20 mouse cellular contexts compared by ENCODE assay signal in genomic region chr8:78154873-78155272, GRCm38 (mm10). TPM values are rescaled to one million over a fixed set of nuclear protein-coding genes. Genes with fewer than 3 reads are reported as not detected.
DNase-seq lines count a peak whose midpoint lies in the region; ATAC-seq lines count a peak whose summit lies in the region.
"Had no signal": no experiment of that assay in that cellular context is flagged by ENCODE, and none has a peak within 500 bp of the region (broad histone marks: within the 10 kb centered on the region; RNA-seq: fewer than 3 reads in every experiment).

No protein-coding gene starts in this region.

- peak; percentile 26; the same call in 1 of the 2 replicates for ATAC-seq in forebrain, embryonic 15.5 days (replicated peaks)
- no peak; the same call in 1 of the 2 replicates for ATAC-seq in forebrain, embryonic 14.5 days
- ATAC-seq in midbrain, embryonic 11.5 days (ENCODE audit: low FRiP score) = no peak
- ATAC-seq in midbrain, embryonic 13.5 days = peak; percentile 70
- ATAC-seq in midbrain, embryonic 15.5 days (replicated peaks) = peak; percentile 50; the same call in 1 of the 2 replicates
- ATAC-seq: activated CD4-positive, CD25-positive, alpha-beta regulatory T cell, adult 4 months; forebrain, postnatal 0 days; inflammation-experienced regulatory T-cells, adult 6 months; Patski had no signal

- 9% methylated on average over 8 of the region's 8 CpGs for WGBS in forebrain, embryonic 15.5 days
- 6% methylated on average over 8 of the region's 8 CpGs for WGBS in forebrain, embryonic 14.5 days
- WGBS in midbrain, embryonic 11.5 days = 35% methylated on average over 8 of the region's 8 CpGs
- 39% methylated on average over 8 of the region's 8 CpGs for WGBS in midbrain, embryonic 10.5 days
- WGBS in midbrain, embryonic 13.5 days = 15% methylated on average over 8 of the region's 8 CpGs
- 17% methylated on average over 8 of the region's 8 CpGs for WGBS in midbrain, embryonic 15.5 days

- DNase-seq in forebrain, embryonic 14.5 days (ENCODE audit: low spot score) = no peak
- DNase-seq in midbrain, embryonic 11.5 days (ENCODE audit: low spot score, missing footprints) = peak; percentile 67
- no peak for DNase-seq in midbrain, embryonic 10.5 days (ENCODE audit: low spot score)
- DNase-seq in spleen, postnatal 14 days (ENCODE audit: low spot score in 2 of 2) = no peak
- DNase-seq: adrenal gland, postnatal 14 days; cerebellum, adult 11-12 months; cerebellum, adult 9-10 months; cerebellum, postnatal 25 days; forebrain, postnatal 0 days; gastrocnemius, postnatal 14 days had no signal

- H3K9ac ChIP-seq in forebrain, embryonic 15.5 days (replicated peaks) = no peak overlapping the region
- H3K9ac ChIP-seq in forebrain, embryonic 14.5 days (ENCODE audit: low read length) = no peak overlapping the region
- H3K9ac ChIP-seq in midbrain, embryonic 11.5 days (ENCODE audit: low read length) = no peak overlapping the region
- no peak overlapping the region for H3K9ac ChIP-seq in midbrain, embryonic 13.5 days (replicated peaks)
- H3K9ac ChIP-seq in midbrain, embryonic 15.5 days = no peak overlapping the region
- H3K9ac ChIP-seq: embryonic facial prominence, embryonic 12.5 days; forebrain, postnatal 0 days; heart, embryonic 12.5 days had no signal

- no peaks in the 10 kb centered on the region for H3K27me3 ChIP-seq in forebrain, embryonic 15.5 days
- H3K27me3 ChIP-seq in forebrain, embryonic 14.5 days (replicated peaks; ENCODE audit: control insufficient read depth, insufficient read depth, low read length) = no peaks in the 10 kb centered on the region
- H3K27me3 ChIP-seq in midbrain, embryonic 11.5 days (ENCODE audit: control insufficient read depth, insufficient read depth, low read length) = no peaks in the 10 kb centered on the region
- no peaks in the 10 kb centered on the region for H3K27me3 ChIP-seq in midbrain, embryonic 10.5 days (ENCODE audit: low read depth, poor library complexity, severe bottlenecking)
- no peaks in the 10 kb centered on the region for H3K27me3 ChIP-seq in midbrain, embryonic 13.5 days
- no peaks in the 10 kb centered on the region for H3K27me3 ChIP-seq in midbrain, embryonic 15.5 days (replicated peaks)
- H3K27me3 ChIP-seq: CH12.LX; embryonic facial prominence, embryonic 12.5 days; heart, embryonic 12.5 days had no signal

- H3K4me2 ChIP-seq in forebrain, embryonic 15.5 days (replicated peaks) = no peak overlapping the region
- no peak overlapping the region for H3K4me2 ChIP-seq in forebrain, embryonic 14.5 days (ENCODE audit: low read length)
- no peak overlapping the region for H3K4me2 ChIP-seq in midbrain, embryonic 11.5 days
- no peak overlapping the region for H3K4me2 ChIP-seq in midbrain, embryonic 13.5 days (replicated peaks)
- H3K4me2 ChIP-seq in midbrain, embryonic 15.5 days = no peak overlapping the region
- H3K4me2 ChIP-seq: embryonic facial prominence, embryonic 12.5 days; heart, embryonic 12.5 days had no signal

- H3K4me1 ChIP-seq in forebrain, embryonic 15.5 days = peaks cover 9% of the 10 kb centered on the region
- H3K4me1 ChIP-seq in forebrain, embryonic 14.5 days (ENCODE audit: control insufficient read depth, insufficient read depth, low read length) = peaks cover 13% of the 10 kb centered on the region
- H3K4me1 ChIP-seq in midbrain, embryonic 11.5 days (ENCODE audit: control insufficient read depth, insufficient read depth, low read length) = no peaks in the 10 kb centered on the region; the same call in 1 of the 2 replicates
- peaks cover 13% of the 10 kb centered on the region for H3K4me1 ChIP-seq in midbrain, embryonic 10.5 days
- H3K4me1 ChIP-seq in midbrain, embryonic 13.5 days (replicated peaks) = peaks cover 23% of the 10 kb centered on the region
- peaks cover 12% of the 10 kb centered on the region for H3K4me1 ChIP-seq in midbrain, embryonic 15.5 days
- H3K4me1 ChIP-seq: embryonic facial prominence, embryonic 12.5 days; heart, embryonic 12.5 days had no signal

- H3K27ac ChIP-seq in forebrain, embryonic 15.5 days (replicated peaks) = no peak overlapping the region
- no peak overlapping the region for H3K27ac ChIP-seq in forebrain, embryonic 14.5 days (ENCODE audit: low read depth, low read length)
- no peak overlapping the region for H3K27ac ChIP-seq in midbrain, embryonic 11.5 days (ENCODE audit: low read depth, low read length)
- no peak overlapping the region for H3K27ac ChIP-seq in midbrain, embryonic 10.5 days (replicated peaks)
- H3K27ac ChIP-seq in midbrain, embryonic 13.5 days = 0 out of 2 replicates have a peak overlapping the region, but pooled peaks have one; percentile 0
- peak overlapping the region; percentile 21; the same call in 1 of the 2 replicates for H3K27ac ChIP-seq in midbrain, embryonic 15.5 days
- H3K27ac ChIP-seq: embryonic facial prominence, embryonic 12.5 days; hindbrain, embryonic 10.5 days had no signal

- no peak overlapping the region for H3K4me3 ChIP-seq in forebrain, embryonic 15.5 days
- H3K4me3 ChIP-seq in forebrain, embryonic 14.5 days (ENCODE audit: low read depth, low read length) = no peak overlapping the region
- no peak overlapping the region for H3K4me3 ChIP-seq in midbrain, embryonic 11.5 days (ENCODE audit: low read depth, low read length)
- H3K4me3 ChIP-seq in midbrain, embryonic 10.5 days = no peak overlapping the region
- no peak overlapping the region for H3K4me3 ChIP-seq in midbrain, embryonic 13.5 days (replicated peaks)
- no peak overlapping the region for H3K4me3 ChIP-seq in midbrain, embryonic 15.5 days
- H3K4me3 ChIP-seq: embryonic facial prominence, embryonic 12.5 days; heart, embryonic 12.5 days; hindbrain, embryonic 10.5 days had no signal

- H3K9me3 ChIP-seq in forebrain, embryonic 15.5 days = no peaks in the 10 kb centered on the region
- H3K9me3 ChIP-seq in forebrain, embryonic 14.5 days (replicated peaks; ENCODE audit: control insufficient read depth, low read length) = no peaks in the 10 kb centered on the region
- no peaks in the 10 kb centered on the region for H3K9me3 ChIP-seq in midbrain, embryonic 11.5 days (ENCODE audit: control insufficient read depth, low read length)
- H3K9me3 ChIP-seq in midbrain, embryonic 10.5 days (replicated peaks) = no peaks in the 10 kb centered on the region
- no peaks in the 10 kb centered on the region for H3K9me3 ChIP-seq in midbrain, embryonic 13.5 days
- no peaks in the 10 kb centered on the region for H3K9me3 ChIP-seq in midbrain, embryonic 15.5 days
- H3K9me3 ChIP-seq: embryonic facial prominence, embryonic 12.5 days; heart, embryonic 12.5 days; hindbrain, embryonic 10.5 days had no signal

- H3K36me3 ChIP-seq in forebrain, embryonic 15.5 days = no peaks in the 10 kb centered on the region
- no peaks in the 10 kb centered on the region for H3K36me3 ChIP-seq in forebrain, embryonic 14.5 days (ENCODE audit: control insufficient read depth, insufficient read depth, low read length)
- H3K36me3 ChIP-seq in midbrain, embryonic 11.5 days (ENCODE audit: control insufficient read depth, insufficient read depth, low read length) = no peaks in the 10 kb centered on the region
- H3K36me3 ChIP-seq in midbrain, embryonic 10.5 days = no peaks in the 10 kb centered on the region
- no peaks in the 10 kb centered on the region for H3K36me3 ChIP-seq in midbrain, embryonic 13.5 days
- no peaks in the 10 kb centered on the region for H3K36me3 ChIP-seq in midbrain, embryonic 15.5 days (replicated peaks)
- H3K36me3 ChIP-seq: embryonic facial prominence, embryonic 12.5 days; heart, embryonic 12.5 days; hindbrain, embryonic 10.5 days had no signal

RNA-seq across cellular contexts. Expression of gene Ttc29, which starts 58.2 kb away (rescaled TPM):
- polyA plus RNA-seq in forebrain, embryonic 15.5 days (2015; fragmentation: Nextera tagmentation; extraction: Ambion mirVana) = 0.70 and 1.9 TPM in 2 replicates
- 0.41 and 1.1 TPM in 2 replicates for polyA plus RNA-seq in forebrain, embryonic 14.5 days (2014; fragmentation: Nextera tagmentation; extraction: Ambion mirVana)
- polyA plus RNA-seq in midbrain, embryonic 11.5 days (2014; fragmentation: Nextera tagmentation; extraction: Ambion mirVana) = 0.23 and 0.41 TPM in 2 replicates
- 0.17 TPM in 1 of 2 replicates, not detected in the other for polyA plus RNA-seq in midbrain, embryonic 10.5 days (2016; fragmentation: Nextera tagmentation; extraction: Ambion mirVana)
- polyA plus RNA-seq in midbrain, embryonic 13.5 days (2015; fragmentation: Nextera tagmentation; extraction: Ambion mirVana) = 0.28 and 0.38 TPM in 2 replicates
- polyA plus RNA-seq in midbrain, embryonic 15.5 days (2015; fragmentation: Nextera tagmentation; extraction: Ambion mirVana) = 0.98 TPM in 2 replicates
- polyA plus RNA-seq: activated CD4-positive, CD25-positive, alpha-beta regulatory T cell, adult 4 months; embryonic facial prominence, embryonic 12.5 days; heart, embryonic 12.5 days; inflammation-experienced regulatory T-cells, adult 6 months; Patski had no signal

Comparison
In these comparisons a context has a peak if more than half of its experiments do, and no peak if none do; other contexts are left out.
1. ATAC-seq: peak in forebrain, embryonic 15.5 days (single experiment), midbrain, embryonic 13.5 days (single experiment) and midbrain, embryonic 15.5 days (single experiment); none in forebrain, embryonic 14.5 days (single experiment) and midbrain, embryonic 11.5 days (single experiment).
2. H3K27ac ChIP-seq: peak in midbrain, embryonic 13.5 days (single experiment) and midbrain, embryonic 15.5 days (single experiment); none in forebrain, embryonic 15.5 days (single experiment), forebrain, embryonic 14.5 days (single experiment), midbrain, embryonic 11.5 days (single experiment) and midbrain, embryonic 10.5 days (single experiment).